Mouse (Mus musculus) urinary bladder, postnatal 25 days (tissue): ENCODE results near the gene Scyl2.
"Not testable (repeated sequence)": the region's sequence is repeated elsewhere in the genome, so short reads cannot be mapped to it uniquely, and the experiment has no call there.

ENCODE experiments used
- DNase-seq: peaks from one replicate; pipeline ENCODE4 v3.0.0; 2022; ENCODE audit warnings: low spot score

Scyl2 gene

DNA sequence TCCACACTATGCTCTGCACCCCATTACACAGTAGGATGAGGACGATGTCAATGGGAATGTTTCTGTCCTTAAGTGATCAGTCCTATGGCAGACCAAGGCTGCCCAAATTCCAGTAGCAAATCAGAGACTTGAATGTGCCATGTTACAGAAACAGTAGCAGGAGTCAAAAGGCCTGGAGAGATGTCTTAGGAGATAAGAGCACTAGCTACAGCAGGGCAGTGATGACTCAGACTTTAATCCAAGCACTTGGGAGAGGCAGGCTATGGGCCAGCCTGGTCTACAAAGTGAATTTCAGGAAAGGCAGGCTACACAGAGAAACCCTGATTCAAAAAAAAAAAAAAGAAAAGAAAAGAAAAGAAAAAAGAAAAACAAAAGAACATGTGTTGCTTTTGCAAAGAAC, 6.6 kb downstream of the Scyl2 start:
- DNase-seq = no peak

- no peak for DNase-seq
Observed at GRCm38 (mm10) chr10:89678054-89678453, 8.0 kb downstream of the Scyl2 start.

DNA sequence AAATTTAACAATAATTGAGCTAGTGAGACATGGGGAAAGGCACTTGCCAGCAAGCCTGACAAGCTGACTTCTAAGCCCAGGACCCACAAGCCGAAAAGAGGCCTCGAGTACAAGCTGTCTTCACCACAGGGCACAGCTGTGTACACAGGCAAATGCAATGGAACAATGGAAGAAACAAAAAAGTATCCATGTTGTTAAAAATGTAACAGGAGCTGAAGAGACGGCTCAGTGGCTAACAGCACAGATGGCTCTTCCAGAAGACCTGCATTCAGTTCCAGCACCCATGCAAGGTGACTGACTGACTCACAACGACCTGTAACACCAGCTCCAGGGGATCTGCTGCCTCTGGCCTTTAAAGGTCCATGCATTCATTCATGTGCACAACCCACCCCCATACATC, 9.5 kb downstream of the Scyl2 start:
- no peak for DNase-seq

DNA sequence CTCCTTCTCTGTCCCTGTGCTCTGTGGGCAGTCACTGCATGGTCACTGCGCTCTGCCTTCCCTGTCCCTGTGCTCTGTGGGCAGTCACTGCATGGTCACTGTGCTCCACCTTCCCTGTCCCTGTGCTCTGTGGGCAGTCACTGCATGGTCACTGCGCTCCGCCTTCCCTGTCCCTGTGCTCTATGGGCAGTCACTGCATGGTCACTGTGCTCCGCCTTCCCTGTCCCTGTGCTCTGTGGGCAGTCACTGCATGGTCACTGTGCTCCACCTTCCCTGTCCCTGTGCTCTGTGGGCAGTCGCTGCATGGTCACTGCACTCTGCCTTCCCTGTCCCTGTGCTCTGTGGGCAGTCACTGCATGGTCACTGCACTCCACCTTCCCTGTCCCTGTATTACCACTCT, 15.7 kb downstream of the Scyl2 start:
- not testable (repeated sequence) for DNase-seq

- no peak for DNase-seq
Observed at GRCm38 (mm10) chr10:89667571-89667970, 18.5 kb downstream of the Scyl2 start.

GRCm38 (mm10) chr10:89665679-89666078, 20.4 kb downstream of the Scyl2 start:
- no peak for DNase-seq

- no peak for DNase-seq
Observed at GRCm38 (mm10) chr10:89664977-89665645, 21.0 kb downstream of the Scyl2 start.

- no peak for DNase-seq
Observed at GRCm38 (mm10) chr10:89656366-89656765, 29.7 kb downstream of the Scyl2 start.

GRCm38 (mm10) chr10:89652912-89653311, 33.2 kb downstream of the Scyl2 start:
- no peak for DNase-seq

DNA sequence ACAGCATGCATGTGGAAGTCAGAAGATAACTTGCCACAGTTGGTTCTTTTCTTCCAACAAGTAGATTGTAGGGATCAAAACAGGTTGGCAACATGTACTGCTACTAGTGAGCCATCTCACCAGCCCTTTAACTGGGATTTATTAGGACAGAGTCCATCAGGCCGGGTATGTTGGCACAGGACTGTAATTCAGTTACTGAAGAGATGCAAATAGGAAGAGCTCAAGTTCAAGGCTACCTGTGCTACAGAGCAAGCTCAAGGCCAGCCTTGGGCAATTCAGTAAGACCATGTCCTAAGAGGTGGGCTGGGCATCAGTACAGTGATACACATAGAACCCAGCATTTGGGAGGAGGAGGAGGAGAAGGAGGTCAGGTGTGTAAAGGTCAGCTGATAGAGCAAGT, 34.4 kb downstream of the Scyl2 start:
- DNase-seq = no peak

GRCm38 (mm10) chr10:89646918-89647317, 39.2 kb downstream of the Scyl2 start:
- no peak for DNase-seq

DNA sequence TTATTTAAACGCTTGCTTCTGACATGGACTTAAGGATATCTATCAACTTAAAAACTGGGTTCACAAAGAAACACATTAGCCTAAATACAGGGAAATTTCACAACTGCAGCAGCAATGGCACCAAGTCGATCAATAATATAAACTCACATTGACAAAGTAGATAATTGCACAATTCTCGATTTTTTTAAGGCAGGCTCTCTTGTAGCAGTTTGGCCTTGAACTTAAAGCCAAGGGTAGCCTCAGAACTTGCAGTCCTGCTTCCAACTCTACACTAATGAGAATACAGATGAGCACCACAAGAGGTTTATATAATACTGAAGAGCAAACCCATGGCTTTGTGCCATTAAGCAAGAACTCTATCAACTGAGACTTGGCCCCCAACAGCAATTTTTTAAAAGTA, 49.1 kb downstream of the Scyl2 start:
- DNase-seq = no peak

GRCm38 (mm10) chr10:89635018-89635417, 51.1 kb downstream of the Scyl2 start:
- DNase-seq = no peak

DNA sequence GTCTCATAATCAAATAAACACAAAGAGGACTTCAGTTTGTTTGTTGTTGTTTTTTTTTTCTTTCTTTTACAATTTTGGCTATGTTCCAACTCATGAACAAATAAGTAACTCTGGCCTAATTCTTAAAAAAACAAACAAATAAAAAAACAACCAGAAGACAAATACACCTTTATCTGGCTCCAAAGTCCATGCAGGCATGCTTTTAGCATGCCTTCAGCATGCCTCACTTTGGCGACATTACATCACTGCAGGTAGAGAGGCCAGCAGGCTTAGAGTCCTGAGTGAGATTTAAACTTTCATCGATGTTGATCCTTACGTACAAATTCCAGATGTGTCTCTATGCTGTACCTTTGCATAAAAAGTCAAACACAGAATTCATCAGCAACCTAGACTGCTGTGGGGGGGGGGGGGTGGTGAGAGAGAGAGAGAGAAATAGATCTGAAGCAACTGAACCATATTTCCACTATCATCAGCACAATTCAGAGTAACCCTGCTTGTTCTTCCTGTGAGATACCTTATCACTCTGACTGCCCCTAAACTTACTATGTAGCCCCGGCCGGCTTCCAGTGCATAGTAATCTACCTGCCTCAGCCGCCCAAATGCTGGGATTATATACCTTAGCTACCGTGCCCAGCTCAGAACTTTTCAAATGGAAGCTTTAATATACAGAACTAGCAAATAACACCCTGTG, 52.2 kb downstream of the Scyl2 start:
- DNase-seq = no peak

GRCm38 (mm10) chr10:89633121-89633520, 53.0 kb downstream of the Scyl2 start:
- DNase-seq = no peak

DNA sequence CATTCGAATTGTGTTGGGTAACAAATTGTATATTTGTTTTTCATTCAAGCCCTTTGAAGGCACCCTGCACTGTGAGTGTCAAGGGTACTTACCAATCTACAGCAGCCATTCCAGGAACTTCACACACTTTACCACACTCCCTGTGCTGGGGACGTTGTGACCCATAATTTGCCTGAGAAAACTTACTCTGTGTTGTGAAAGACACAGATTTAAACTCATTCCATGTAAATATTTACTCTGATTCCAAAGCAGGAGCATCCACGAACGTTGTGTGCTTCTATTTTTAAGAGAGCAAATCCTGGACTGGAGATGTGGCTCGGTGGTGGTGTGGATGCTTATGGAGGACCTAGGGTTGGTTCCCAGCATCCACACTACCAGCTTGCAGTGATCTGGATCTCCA, 54.3 kb downstream of the Scyl2 start:
- DNase-seq = no peak

GRCm38 (mm10) chr10:89630564-89630963, 55.5 kb downstream of the Scyl2 start:
- no peak for DNase-seq

DNA sequence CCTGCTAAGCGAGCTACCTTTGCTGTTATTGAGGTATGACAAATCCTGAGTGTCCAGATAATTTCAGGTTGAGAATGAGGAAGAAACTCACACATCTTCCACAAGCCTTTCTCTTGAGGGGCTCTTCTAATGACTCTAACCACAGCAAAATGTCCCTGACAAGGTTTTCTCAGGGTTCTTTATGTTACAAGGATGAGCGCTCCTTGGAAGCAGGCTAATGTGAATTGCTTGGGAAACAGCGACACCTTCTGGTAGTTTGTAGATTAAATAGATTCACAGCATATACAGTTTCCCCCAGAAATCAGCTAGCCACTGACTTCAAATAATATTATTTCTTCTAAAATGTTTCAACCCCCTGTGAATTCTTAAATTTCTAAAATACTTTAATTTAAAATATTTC, 56.0 kb downstream of the Scyl2 start:
- peak; percentile 47 for DNase-seq

DNA sequence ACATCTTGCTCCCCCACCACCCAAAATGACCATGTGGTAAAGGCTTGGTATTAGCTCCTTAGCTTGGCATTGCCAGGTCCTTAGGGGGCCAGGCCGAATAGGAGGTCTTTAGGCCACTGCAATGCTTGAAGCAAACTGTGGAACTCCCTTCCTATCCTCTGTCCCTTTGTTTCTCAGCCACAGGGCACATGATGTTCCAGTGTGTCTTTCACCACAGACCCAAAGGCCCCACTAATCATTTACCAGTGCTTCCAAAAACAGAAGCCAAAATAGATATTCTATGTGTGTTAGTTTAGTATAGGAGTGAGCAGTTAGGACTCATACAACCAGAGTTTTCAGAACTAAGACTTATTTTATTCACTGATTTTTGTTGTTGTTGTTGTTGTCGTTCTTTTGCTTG, 59.4 kb downstream of the Scyl2 start:
- DNase-seq = no peak

DNA sequence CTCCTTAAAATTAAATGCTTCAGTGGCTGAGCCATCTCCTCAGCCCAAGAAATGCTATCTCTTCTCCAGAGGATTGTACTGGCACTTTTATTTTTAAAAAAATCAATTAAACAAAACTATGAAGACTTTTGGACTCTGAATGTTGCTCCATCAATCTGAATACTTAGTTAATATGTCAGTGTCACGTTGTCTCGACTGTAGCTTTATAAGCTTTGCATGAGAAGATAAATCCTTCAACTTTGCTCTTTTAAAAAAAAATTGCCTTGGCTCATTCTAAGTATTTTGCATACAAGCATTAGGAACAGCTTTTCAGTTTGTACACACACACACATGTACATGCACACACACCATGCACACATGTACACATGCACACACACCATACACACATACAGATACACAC, 61.9 kb downstream of the Scyl2 start:
- no peak for DNase-seq

- no peak for DNase-seq
Observed at GRCm38 (mm10) chr10:89621129-89621528, 65.0 kb downstream of the Scyl2 start, which contains the start of gene Slc17a8. TSS of gene Slc17a8 (minus strand) at chr10:89621253.

DNA sequence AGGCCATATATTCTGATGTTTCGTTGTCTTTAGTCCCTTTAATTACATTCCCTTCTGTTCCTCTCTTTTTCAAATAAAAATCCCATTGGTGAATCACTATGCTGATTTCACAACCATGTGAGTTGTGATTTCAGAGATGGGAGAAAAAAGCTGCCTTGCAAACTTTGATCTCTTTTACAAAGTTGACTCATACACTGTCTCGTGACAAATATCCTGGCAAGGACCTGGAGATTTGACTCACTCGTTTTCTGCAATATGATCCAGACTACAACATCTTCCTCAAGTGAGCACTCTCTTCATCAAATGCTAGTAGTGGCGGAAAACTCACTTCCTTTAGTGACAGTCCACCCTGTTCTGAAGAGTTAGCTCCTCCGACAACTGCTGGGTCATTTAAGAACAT, 86.8 kb downstream of the Scyl2 start:
- no peak for DNase-seq

GRCm38 (mm10) chr10:89597275-89597674, 88.8 kb downstream of the Scyl2 start:
- no peak for DNase-seq

GRCm38 (mm10) chr10:89595935-89596334, 90.2 kb downstream of the Scyl2 start:
- DNase-seq = no peak
